Mouse (Mus musculus): ENCODE measurements around the gene Mov10l1. TPM values are rescaled to one million over a fixed set of nuclear protein-coding genes. Genes with fewer than 3 reads are reported as not detected.

Gene Mov10l1
- total and polyA plus RNA-seq, 3 experiments: not detected

- DNase-seq (ENCODE audit: low spot score): no peak
These were observed 37.8 kb downstream of the Mov10l1 start for GRCm38 (mm10) chr15:89020492-89020891.

GRCm38 (mm10) chr15:89044381-89044780 lies 61.7 kb downstream of the Mov10l1 start:
- DNase-seq (ENCODE audit: low spot score) (no peak), ATAC-seq (ENCODE audit: extremely low read depth, insufficient number of reproducible peaks, low FRiP score, poor library complexity, severe bottlenecking) (no peak)
- no peaks in the 10 kb centered on the region for H3K4me1 ChIP-seq (ENCODE audit: insufficient read depth, low read depth, low read length)
- H3K27me3 ChIP-seq (ENCODE audit: insufficient read depth, low read length): peaks cover 9% of the 10 kb centered on the region; the same call in 1 of the 2 replicates
- TF ChIP-seq GATA2 (IDR thresholded peaks at IDR 0.05; ENCODE audit: borderline replicate concordance, low read depth, low read length): no peak
- no peak for TF ChIP-seq POLR2AphosphoS5 (IDR thresholded peaks at IDR 0.05; ENCODE audit: insufficient replicate concordance, low read depth, low read length)
- no peak for TF ChIP-seq GATA1 (IDR thresholded peaks at IDR 0.05; ENCODE audit: borderline replicate concordance, low read length)
- no peak for TF ChIP-seq TAL1 (conservative IDR thresholded peaks at IDR 0.05; ENCODE audit: low read depth, low read length)
- TF ChIP-seq CTCF (IDR thresholded peaks at IDR 0.05; ENCODE audit: low read depth, low read length): no peak
- H3K9me3 ChIP-seq (replicated peaks): no peaks in the 10 kb centered on the region
- H3K4me3 ChIP-seq (ENCODE audit: low read depth, low read length): no peak overlapping the region
- no peaks in the 10 kb centered on the region for H3K36me3 ChIP-seq (replicated peaks)

More at GRCm38 (mm10) chr15:89020492-89020891, 37.8 kb downstream of the Mov10l1 start:
- Histone ChIP-seq H3K4me1 (ENCODE audit: insufficient read depth, low read depth, low read length) (no peaks in the 10 kb centered on the region), H3K9me3 (replicated peaks) (no peaks in the 10 kb centered on the region), H3K4me3 (ENCODE audit: low read depth, low read length) (no peak overlapping the region), H3K27me3 (ENCODE audit: insufficient read depth, low read length) (peaks cover 6% of the 10 kb centered on the region), H3K36me3 (replicated peaks) (no peaks in the 10 kb centered on the region)
- TF ChIP-seq TAL1 (conservative IDR thresholded peaks at IDR 0.05; ENCODE audit: low read depth, low read length): no peak
- TF ChIP-seq GATA1 (IDR thresholded peaks at IDR 0.05; ENCODE audit: borderline replicate concordance, low read length): no peak
- no peak for TF ChIP-seq POLR2AphosphoS5 (IDR thresholded peaks at IDR 0.05; ENCODE audit: insufficient replicate concordance, low read depth, low read length)
- TF ChIP-seq CTCF (IDR thresholded peaks at IDR 0.05; ENCODE audit: low read depth, low read length): no peak
- no peak for TF ChIP-seq GATA2 (IDR thresholded peaks at IDR 0.05; ENCODE audit: borderline replicate concordance, low read depth, low read length)
- no peak for ATAC-seq (ENCODE audit: extremely low read depth, insufficient number of reproducible peaks, low FRiP score, poor library complexity, severe bottlenecking)

- TF ChIP-seq TAL1 (conservative IDR thresholded peaks at IDR 0.05; ENCODE audit: low read depth, low read length) (no peak), POLR2AphosphoS5 (IDR thresholded peaks at IDR 0.05; ENCODE audit: insufficient replicate concordance, low read depth, low read length) (no peak)
- no peaks in the 10 kb centered on the region for H3K36me3 ChIP-seq (replicated peaks)
- DNase-seq (ENCODE audit: low spot score): no peak
- peaks cover 11% of the 10 kb centered on the region; the same call in 1 of the 2 replicates for H3K27me3 ChIP-seq (ENCODE audit: insufficient read depth, low read length)
- no peaks in the 10 kb centered on the region for H3K9me3 ChIP-seq (replicated peaks)
- no peaks in the 10 kb centered on the region for H3K4me1 ChIP-seq (ENCODE audit: insufficient read depth, low read depth, low read length)
- ATAC-seq (ENCODE audit: extremely low read depth, insufficient number of reproducible peaks, low FRiP score, poor library complexity, severe bottlenecking): no peak
- H3K4me3 ChIP-seq (ENCODE audit: low read depth, low read length): no peak overlapping the region
These were observed 63.6 kb downstream of the Mov10l1 start for GRCm38 (mm10) chr15:89046356-89046755.

GRCm38 (mm10) chr15:89054666-89055065 lies 72.0 kb downstream of the Mov10l1 start:
- no peaks in the 10 kb centered on the region for H3K36me3 ChIP-seq (replicated peaks)
- peaks cover 19% of the 10 kb centered on the region for H3K27me3 ChIP-seq (ENCODE audit: insufficient read depth, low read length)
- ATAC-seq (ENCODE audit: extremely low read depth, insufficient number of reproducible peaks, low FRiP score, poor library complexity, severe bottlenecking): no peak
- no peaks in the 10 kb centered on the region for H3K9me3 ChIP-seq (replicated peaks)
- no peak for DNase-seq (ENCODE audit: low spot score)
- no peaks in the 10 kb centered on the region for H3K4me1 ChIP-seq (ENCODE audit: insufficient read depth, low read depth, low read length)
- H3K4me3 ChIP-seq (ENCODE audit: low read depth, low read length): no peak overlapping the region; the same call in 1 of the 2 replicates
- TF ChIP-seq TAL1 (conservative IDR thresholded peaks at IDR 0.05; ENCODE audit: low read depth, low read length): no peak
- no peak for TF ChIP-seq CTCF (IDR thresholded peaks at IDR 0.05; ENCODE audit: low read depth, low read length)
- no peak for TF ChIP-seq GATA1 (IDR thresholded peaks at IDR 0.05; ENCODE audit: borderline replicate concordance, low read length)
- TF ChIP-seq POLR2AphosphoS5 (IDR thresholded peaks at IDR 0.05; ENCODE audit: insufficient replicate concordance, low read depth, low read length): no peak
- no peak for TF ChIP-seq GATA2 (IDR thresholded peaks at IDR 0.05; ENCODE audit: borderline replicate concordance, low read depth, low read length)

GRCm38 (mm10) chr15:89058736-89059135 lies 76.0 kb downstream of the Mov10l1 start:
- Histone ChIP-seq H3K4me3 (ENCODE audit: low read depth, low read length) (no peak overlapping the region), H3K9me3 (replicated peaks) (peaks cover 4% of the 10 kb centered on the region), H3K4me1 (ENCODE audit: insufficient read depth, low read depth, low read length) (no peaks in the 10 kb centered on the region; the same call in 1 of the 2 replicates), H3K36me3 (replicated peaks) (no peaks in the 10 kb centered on the region), H3K27me3 (ENCODE audit: insufficient read depth, low read length) (peaks cover 29% of the 10 kb centered on the region)
- TF ChIP-seq GATA2 (IDR thresholded peaks at IDR 0.05; ENCODE audit: borderline replicate concordance, low read depth, low read length) (no peak), TAL1 (conservative IDR thresholded peaks at IDR 0.05; ENCODE audit: low read depth, low read length) (no peak), GATA1 (IDR thresholded peaks at IDR 0.05; ENCODE audit: borderline replicate concordance, low read length) (no peak), CTCF (IDR thresholded peaks at IDR 0.05; ENCODE audit: low read depth, low read length) (no peak), POLR2AphosphoS5 (IDR thresholded peaks at IDR 0.05; ENCODE audit: insufficient replicate concordance, low read depth, low read length) (no peak)
- ATAC-seq (ENCODE audit: extremely low read depth, insufficient number of reproducible peaks, low FRiP score, poor library complexity, severe bottlenecking) (no peak), DNase-seq (ENCODE audit: low spot score) (no peak)

GRCm38 (mm10) chr15:89059161-89059931 lies 76.6 kb downstream of the Mov10l1 start, which contains the start of gene Panx2:
Gene Panx2, plus strand, starts transcription at chr15:89059734.
- Histone ChIP-seq H3K9me3 (replicated peaks) (peaks cover 4% of the 10 kb centered on the region), H3K27me3 (ENCODE audit: insufficient read depth, low read length) (peaks cover 32% of the 10 kb centered on the region), H3K36me3 (replicated peaks) (no peaks in the 10 kb centered on the region), H3K4me3 (ENCODE audit: low read depth, low read length) (no peak within 1 kb of the TSS; the same call in 1 of the 2 replicates), H3K4me1 (ENCODE audit: insufficient read depth, low read depth, low read length) (no peaks in the 10 kb centered on the region; the same call in 1 of the 2 replicates)
- ATAC-seq (ENCODE audit: extremely low read depth, insufficient number of reproducible peaks, low FRiP score, poor library complexity, severe bottlenecking) (no peak), DNase-seq (ENCODE audit: low spot score) (no peak)
- TF ChIP-seq GATA2 (IDR thresholded peaks at IDR 0.05; ENCODE audit: borderline replicate concordance, low read depth, low read length) (no peak), POLR2AphosphoS5 (IDR thresholded peaks at IDR 0.05; ENCODE audit: insufficient replicate concordance, low read depth, low read length) (no peak), GATA1 (IDR thresholded peaks at IDR 0.05; ENCODE audit: borderline replicate concordance, low read length) (no peak), CTCF (IDR thresholded peaks at IDR 0.05; ENCODE audit: low read depth, low read length) (no peak), TAL1 (conservative IDR thresholded peaks at IDR 0.05; ENCODE audit: low read depth, low read length) (no peak)
